Mouse (Mus musculus) fat pad, adult 2 months (tissue): ENCODE data around the gene Cfap221.

ENCODE experiments used
- DNase-seq: peaks from one replicate; pipeline ENCODE4 v3.0.0-alpha.2; 2011; ENCODE audit warnings: low read depth, low spot score; ENCODE audit errors: extremely low read depth

Gene Cfap221

GRCm38 (mm10) chr1:120007851-120008588 lies 11.0 kb upstream of the Cfap221 start:
- DNase-seq = no peak

- DNase-seq = no peak
These were observed 10.1 kb upstream of the Cfap221 start, which contains the start of gene Sctr for GRCm38 (mm10) chr1:120006844-120007790. Gene Sctr, plus strand, starts transcription at chr1:120006894.

DNA sequence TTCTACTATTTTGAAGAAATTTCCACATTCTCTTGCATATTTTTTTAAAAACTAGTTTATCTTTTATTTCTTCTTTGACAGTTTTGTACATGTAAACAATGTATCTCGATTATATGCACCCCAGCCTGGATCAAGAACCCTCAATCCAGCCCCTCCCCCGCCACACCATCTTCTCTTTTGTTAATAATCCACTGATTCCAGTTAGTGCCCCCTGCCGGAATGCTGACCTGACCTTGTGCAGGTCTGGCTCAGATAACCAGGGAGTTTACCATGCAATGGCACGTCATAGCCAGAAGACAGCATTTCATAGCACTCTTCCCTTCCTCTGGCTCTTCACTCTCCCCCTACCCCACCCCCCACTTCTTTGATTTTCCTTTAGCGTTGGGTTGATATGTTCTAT lies 610 bp upstream of the Cfap221 start:
- DNase-seq = no peak

DNA sequence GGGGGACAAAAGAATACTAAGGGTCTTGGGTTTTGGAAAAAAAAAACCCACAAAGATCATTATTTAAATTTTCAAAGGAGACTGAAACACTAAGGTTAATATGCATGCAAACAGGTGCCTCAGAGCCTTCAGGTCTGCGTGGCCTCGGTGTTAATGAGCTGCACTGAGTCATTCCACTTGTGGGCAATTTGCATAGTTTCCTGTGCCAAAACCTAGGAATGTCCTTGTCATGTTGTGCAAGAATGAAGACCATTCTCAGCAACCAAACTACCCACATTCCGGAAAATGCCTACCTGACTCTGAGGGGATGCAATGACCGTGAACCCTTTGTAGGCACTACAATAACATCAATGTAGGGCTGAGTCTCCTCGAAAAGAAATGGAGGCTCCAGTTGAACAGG lies 10.5 kb downstream of the Cfap221 start:
- DNase-seq = no peak

DNA sequence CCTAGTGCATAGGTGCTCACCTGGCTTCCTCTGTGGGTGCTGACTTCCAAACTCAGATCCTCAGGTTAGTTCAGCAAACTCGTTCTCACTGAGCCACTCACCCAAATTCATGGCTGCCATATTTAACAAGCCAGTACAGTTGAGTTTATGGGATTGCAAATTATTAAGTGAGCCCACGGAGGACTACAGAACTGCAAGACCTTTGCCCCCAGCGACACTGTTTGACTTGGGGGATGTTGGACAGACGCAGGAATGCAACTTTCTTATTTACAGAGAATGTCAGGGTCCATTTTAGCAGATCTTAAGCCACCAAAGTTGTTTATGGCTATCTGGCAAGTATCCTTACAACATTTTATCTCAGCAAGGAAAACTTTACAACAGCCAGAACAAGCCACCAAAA lies 21.9 kb downstream of the Cfap221 start:
- DNase-seq = no peak

GRCm38 (mm10) chr1:119973117-119973516 lies 23.9 kb downstream of the Cfap221 start:
- DNase-seq = no peak

GRCm38 (mm10) chr1:119965804-119966514 lies 31.1 kb downstream of the Cfap221 start:
- DNase-seq = no peak

- DNase-seq = no peak
These were observed 37.1 kb downstream of the Cfap221 start for GRCm38 (mm10) chr1:119959920-119960319.

- no peak for DNase-seq
These were observed 37.6 kb downstream of the Cfap221 start for GRCm38 (mm10) chr1:119959464-119959863.

GRCm38 (mm10) chr1:119957716-119958222 lies 39.3 kb downstream of the Cfap221 start:
- DNase-seq = no peak

DNA sequence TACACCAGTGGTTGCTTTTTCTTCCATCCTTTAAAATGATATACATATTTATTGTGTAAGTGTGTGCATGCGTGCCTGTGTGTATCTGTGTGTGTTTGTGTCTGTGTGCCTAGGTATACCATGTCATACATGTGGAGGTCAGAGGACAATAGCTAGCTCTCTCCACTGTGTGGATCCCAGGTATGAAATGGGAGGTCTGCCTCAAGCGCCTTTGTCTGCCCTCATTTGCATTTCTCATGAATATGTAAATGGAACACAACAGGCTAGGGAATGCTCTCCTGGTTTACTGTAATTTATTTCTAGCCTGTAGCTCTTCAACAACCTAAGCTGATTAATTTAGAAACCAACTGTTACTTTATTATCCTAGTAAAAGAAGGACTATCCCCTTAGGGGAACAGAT lies 42.4 kb downstream of the Cfap221 start:
- DNase-seq = no peak

GRCm38 (mm10) chr1:119953456-119953855 lies 43.6 kb downstream of the Cfap221 start:
- no peak for DNase-seq

DNA sequence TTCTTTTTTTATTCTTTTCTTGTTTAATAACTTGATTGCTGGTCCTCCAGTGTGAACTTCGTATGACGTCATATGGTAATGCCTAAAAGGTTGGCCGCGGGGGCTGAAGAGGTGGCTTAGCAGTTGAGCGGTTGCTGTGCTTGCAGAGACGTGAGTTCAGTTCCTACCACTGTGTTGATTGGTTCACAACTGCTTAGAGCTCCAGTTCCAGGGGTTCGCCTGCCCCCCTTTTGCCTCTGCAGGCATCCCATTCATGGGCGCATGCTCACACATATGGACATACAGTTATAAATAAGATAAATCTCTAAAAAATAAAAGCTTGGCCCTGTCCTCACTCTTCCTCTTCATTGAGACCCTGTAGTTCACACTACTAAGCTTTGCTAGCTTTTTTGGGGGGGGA lies 46.9 kb downstream of the Cfap221 start:
- no peak for DNase-seq

DNA sequence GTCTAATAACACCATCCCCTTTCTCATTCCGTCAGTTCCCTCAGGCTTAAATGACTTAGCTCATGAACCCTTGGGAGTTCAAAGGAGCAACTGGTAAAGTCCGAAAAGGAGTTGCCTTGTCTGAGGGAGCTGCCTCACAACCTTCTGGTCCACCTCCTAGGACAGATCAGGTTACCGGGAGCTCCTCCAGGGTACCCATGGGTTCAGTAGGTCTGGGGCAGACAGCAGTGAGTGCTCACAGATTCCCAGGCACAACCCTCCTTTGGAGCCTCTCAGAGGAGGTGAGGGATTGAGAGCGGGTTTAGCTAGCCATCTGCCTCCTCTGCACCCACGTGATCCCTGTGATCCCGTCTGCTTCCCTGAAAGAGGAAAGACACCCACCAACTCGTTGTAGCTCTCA lies 60.2 kb downstream of the Cfap221 start:
- no peak for DNase-seq

GRCm38 (mm10) chr1:119931421-119932150 lies 65.4 kb downstream of the Cfap221 start:
- DNase-seq = no peak

- no peak for DNase-seq
These were observed 67.3 kb downstream of the Cfap221 start for GRCm38 (mm10) chr1:119929715-119930114.

GRCm38 (mm10) chr1:119919299-119919698 lies 77.7 kb downstream of the Cfap221 start:
- no peak for DNase-seq

- no peak for DNase-seq
These were observed 80.1 kb downstream of the Cfap221 start for GRCm38 (mm10) chr1:119916823-119917371.

DNA sequence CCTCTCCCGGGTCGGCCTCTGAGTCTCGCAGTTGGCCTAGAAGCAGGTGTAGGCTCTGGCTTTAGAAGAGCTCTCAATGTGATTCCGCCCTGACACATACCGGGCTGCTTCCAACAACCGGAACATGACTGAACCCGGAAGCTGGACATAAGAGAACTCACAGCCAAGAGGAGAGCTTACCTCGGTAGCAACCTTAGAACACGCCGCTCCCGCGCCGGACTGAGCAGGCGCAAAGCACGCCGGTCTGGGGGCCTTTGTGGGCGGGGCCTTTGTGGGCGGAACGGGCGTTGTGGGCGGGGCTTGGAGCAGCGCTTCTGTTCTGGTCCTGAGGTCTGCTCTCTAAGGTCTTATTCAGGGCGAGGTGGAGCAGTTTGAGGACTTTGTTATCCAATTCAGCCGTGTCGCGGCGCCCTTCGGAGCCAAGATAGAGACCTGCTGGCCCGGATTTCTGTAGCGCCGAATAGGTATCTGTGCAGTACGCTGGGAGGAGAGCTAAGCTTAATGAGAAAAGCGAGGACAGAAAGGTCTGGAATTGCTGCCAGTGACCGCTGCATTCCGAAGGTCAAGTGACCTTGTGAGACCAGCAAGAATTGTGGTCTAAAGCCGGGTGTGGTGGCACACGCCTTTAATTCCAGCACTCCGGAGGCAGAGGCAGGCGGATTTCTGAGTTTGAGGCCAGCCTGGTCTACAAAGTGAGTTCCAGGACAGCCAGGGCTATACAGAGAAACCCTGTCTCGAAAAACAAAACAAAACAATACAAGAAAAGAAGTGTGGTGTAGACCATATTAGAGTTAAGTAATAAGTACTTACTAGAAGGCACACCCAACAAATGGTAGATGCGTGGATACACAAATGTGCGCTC lies 83.8 kb downstream of the Cfap221 start, which contains the start of gene Tmem177:
Gene Tmem177, minus strand, starts transcription at position 256 of the 862 bp plus-strand sequence.
- DNase-seq = peak; percentile 42
